Comparison of ENCODE assay signal across 18 mouse cellular contexts in genomic region chr3:35922522-35922921, GRCm38 (mm10). TPM values are rescaled to one million over a fixed set of nuclear protein-coding genes. Genes with fewer than 3 reads are reported as not detected.
A peak's percentile ranks its signal among the peaks of the same experiment; 100 is the strongest.
DNase-seq lines count a peak whose midpoint lies in the region; ATAC-seq lines count a peak whose summit lies in the region.
"Had no signal": no experiment of that assay in that cellular context is flagged by ENCODE, and none has a peak within 500 bp of the region (broad histone marks: within the 10 kb centered on the region; RNA-seq: fewer than 3 reads in every experiment).

No protein-coding gene starts in this region.

- no peaks in the 10 kb centered on the region for H3K9me3 ChIP-seq in liver, embryonic 13.5 days (replicated peaks)
- H3K9me3 ChIP-seq in hindbrain, embryonic 16.5 days (ENCODE audit: control insufficient read depth, low read length): no peaks in the 10 kb centered on the region
- H3K9me3 ChIP-seq: heart, embryonic 10.5 days; limb, embryonic 13.5 days; lung, embryonic 15.5 days; midbrain, embryonic 13.5 days; neural tube, embryonic 12.5 days had no signal

- WGBS in liver, embryonic 13.5 days (ENCODE audit: insufficient replicate concordance): 45% methylated on average over 4 of the region's 4 CpGs
- WGBS in hindbrain, embryonic 16.5 days: 84% methylated on average over 4 of the region's 4 CpGs

- H3K9ac ChIP-seq in liver, embryonic 13.5 days: peak overlapping the region; percentile 76
- H3K9ac ChIP-seq in hindbrain, embryonic 16.5 days (ENCODE audit: low read depth, low read length): no peak overlapping the region
- H3K9ac ChIP-seq: limb, embryonic 13.5 days; lung, embryonic 15.5 days; midbrain, embryonic 13.5 days; neural tube, embryonic 12.5 days had no signal

- peak overlapping the region; percentile 70 for H3K4me2 ChIP-seq in liver, embryonic 13.5 days
- no peak overlapping the region for H3K4me2 ChIP-seq in hindbrain, embryonic 16.5 days (ENCODE audit: low read length)
- H3K4me2 ChIP-seq: limb, embryonic 13.5 days; lung, embryonic 15.5 days; midbrain, embryonic 13.5 days; neural tube, embryonic 12.5 days had no signal

- peak overlapping the region; percentile 98 for H3K27ac ChIP-seq in liver, embryonic 13.5 days
- H3K27ac ChIP-seq in hindbrain, embryonic 16.5 days (ENCODE audit: low read depth, low read length): no peak overlapping the region
- H3K27ac ChIP-seq: hindbrain, postnatal 0 days; limb, embryonic 13.5 days; lung, embryonic 15.5 days; midbrain, embryonic 13.5 days; neural tube, embryonic 12.5 days had no signal

- no peak for ATAC-seq in liver, embryonic 13.5 days (ENCODE audit: low read depth)
- no peak for ATAC-seq in megakaryocyte, adult 5-6 weeks (ENCODE audit: poor library complexity, severe bottlenecking)
- ATAC-seq in hindbrain, embryonic 16.5 days: no peak
- ATAC-seq: hindbrain, postnatal 0 days; midbrain, embryonic 13.5 days had no signal

- intact Hi-C loops in heart, postnatal 14 days (cut with DNase I): no loop called here

- H3K36me3 ChIP-seq in liver, embryonic 13.5 days: peaks cover 21% of the 10 kb centered on the region
- H3K36me3 ChIP-seq in hindbrain, embryonic 16.5 days (ENCODE audit: control insufficient read depth, insufficient read depth, low read length): 0 out of 2 replicates have a peak, but pooled peaks cover 1% of the 10 kb centered on the region

- no peak overlapping the region for H3K4me3 ChIP-seq in liver, embryonic 13.5 days (replicated peaks)
- no peak overlapping the region for H3K4me3 ChIP-seq in hindbrain, embryonic 16.5 days (ENCODE audit: low read length)
- H3K4me3 ChIP-seq: heart, embryonic 10.5 days; limb, embryonic 13.5 days; lung, embryonic 15.5 days; midbrain, embryonic 13.5 days; neural tube, embryonic 12.5 days had no signal

- H3K4me1 ChIP-seq in liver, embryonic 13.5 days (replicated peaks): peaks cover 67% of the 10 kb centered on the region
- H3K4me1 ChIP-seq in hindbrain, embryonic 16.5 days (ENCODE audit: control insufficient read depth, insufficient read depth, low read depth, low read length): no peaks in the 10 kb centered on the region

- no peaks in the 10 kb centered on the region for H3K27me3 ChIP-seq in liver, embryonic 13.5 days
- no peaks in the 10 kb centered on the region for H3K27me3 ChIP-seq in hindbrain, embryonic 16.5 days (replicated peaks; ENCODE audit: control insufficient read depth, insufficient read depth, low read length)
- H3K27me3 ChIP-seq: limb, embryonic 13.5 days; lung, embryonic 15.5 days; midbrain, embryonic 13.5 days; neural tube, embryonic 12.5 days had no signal

- peak; percentile 41 for DNase-seq in adrenal gland, postnatal 10 days
- no peak for DNase-seq in adrenal gland, adult 18-20 months (ENCODE audit: low spot score in 2 of 2)
- peak; percentile 26 for DNase-seq in 3T3-L1 (ENCODE audit: low read depth, low spot score)
- peak; percentile 4 for DNase-seq in T-cell, adult 2 months (ENCODE audit: low spot score)
- DNase-seq in liver, embryonic 13.5 days: no peak
- no peak for DNase-seq in heart, postnatal 14 days
- DNase-seq: cerebellum, postnatal 25 days; embryo, embryonic 11 days; heart, postnatal 4 days; kidney, adult 11 months had no signal

RNA-seq across cellular contexts. Expression of gene Dcun1d1, which starts 14.7 kb away (rescaled TPM):
- 10 to 100 TPM; 55.3 to 65.0 TPM for total RNA-seq in adrenal gland, postnatal 10 days (2021)
- 10 to 100 TPM; 55.9 to 72.4 TPM for total RNA-seq in adrenal gland, adult 18-20 months (2021)
- 98.7 and 125 TPM in 2 replicates for polyA plus RNA-seq in liver, embryonic 13.5 days (2015; fragmentation: Nextera tagmentation; extraction: Ambion mirVana)
- total RNA-seq in megakaryocyte, adult 5-6 weeks (2015): 131 and 137 TPM in 2 replicates
- total RNA-seq in megakaryocyte, adult 5-6 weeks (2017): 154 and 189 TPM in 2 replicates
- 88.7 and 97.4 TPM in 2 replicates for polyA plus RNA-seq in hindbrain, embryonic 16.5 days (2015; fragmentation: Nextera tagmentation; extraction: Ambion mirVana)
- 10 to 100 TPM; 61.8 to 64.0 TPM for total RNA-seq in heart, postnatal 14 days (2021)

Comparison
In these comparisons a context has a peak if more than half of its experiments do, and no peak if none do; other contexts are left out.
1. DNase-seq: peak in adrenal gland, postnatal 10 days (single experiment), 3T3-L1 (single experiment) and T-cell, adult 2 months (single experiment); none in adrenal gland, adult 18-20 months (0 of 2), liver, embryonic 13.5 days (single experiment) and heart, postnatal 14 days (0 of 2).